Mouse (Mus musculus) olfactory bulb, adult 2 months (tissue): ENCODE results near the gene Tmem100.

Experiments used
- CTCF ChIP-seq: fragments of 200-500 bp; IDR thresholded peaks from 2 replicates; pipeline ENCODE4 v1.5.1; 2012; ENCODE audit warnings: low read depth, mild to moderate bottlenecking, low read length, moderate library complexity; ENCODE audit not compliant: insufficient read depth
- POLR2A ChIP-seq: fragments of 200-500 bp; IDR thresholded peaks from 2 replicates; pipeline ENCODE4 v1.6.1; 2012; ENCODE audit warnings: mild to moderate bottlenecking, low read depth, low read length, moderate library complexity; ENCODE audit not compliant: insufficient read depth

- no peak for TF ChIP-seq POLR2A
- no peak for TF ChIP-seq CTCF
Measured at GRCm38 (mm10) chr11:90059241-90059640, 29.1 kb downstream of the Tmem100 start.
